Mouse (Mus musculus): ENCODE results near the gene 1700067P10Rik. TPM values are rescaled to one million over a fixed set of nuclear protein-coding genes. Genes with fewer than 3 reads are reported as not detected.

Gene 1700067P10Rik
- polyA plus RNA-seq, 1 experiment from 2014 or later, result not detected

GRCm38 (mm10) chr17:48119656-48120055, 30.5 kb downstream of the 1700067P10Rik start:
- H3K36me3 ChIP-seq (ENCODE audit: control insufficient read depth, insufficient read depth, low read length), result no peaks in the 10 kb centered on the region
- no peak overlapping the region for H3K4me2 ChIP-seq (ENCODE audit: low read depth, low read length, severe bottlenecking)
- H3K4me3 ChIP-seq (ENCODE audit: low read depth, low read length), result no peak overlapping the region
- no peak overlapping the region for H3K27ac ChIP-seq (ENCODE audit: low read depth, low read length)
- no peak overlapping the region for H3K9ac ChIP-seq (ENCODE audit: low read length)
- H3K27me3 ChIP-seq (ENCODE audit: control insufficient read depth, insufficient read depth, low read length), result no peaks in the 10 kb centered on the region
- no peaks in the 10 kb centered on the region for H3K4me1 ChIP-seq (replicated peaks; ENCODE audit: control insufficient read depth, insufficient read depth, low read length)
- WGBS, result 21% methylated on average over 3 of the region's 3 CpGs
- ATAC-seq (replicated peaks; ENCODE audit: low FRiP score) (no peak; the same call in 1 of the 2 replicates), DNase-seq (ENCODE audit: low spot score) (peak; percentile 89)
- no peaks in the 10 kb centered on the region for H3K9me3 ChIP-seq (ENCODE audit: control insufficient read depth, low read length)

- Histone ChIP-seq H3K36me3 (ENCODE audit: control insufficient read depth, insufficient read depth, low read length) (no peaks in the 10 kb centered on the region), H3K27ac (ENCODE audit: low read depth, low read length) (no peak overlapping the region), H3K9ac (ENCODE audit: low read length) (no peak overlapping the region), H3K27me3 (ENCODE audit: control insufficient read depth, insufficient read depth, low read length) (no peaks in the 10 kb centered on the region; the same call in 1 of the 2 replicates), H3K4me1 (replicated peaks; ENCODE audit: control insufficient read depth, insufficient read depth, low read length) (no peaks in the 10 kb centered on the region), H3K4me2 (ENCODE audit: low read depth, low read length, severe bottlenecking) (no peak overlapping the region), H3K4me3 (ENCODE audit: low read depth, low read length) (no peak overlapping the region), H3K9me3 (ENCODE audit: control insufficient read depth, low read length) (no peaks in the 10 kb centered on the region)
- 92% methylated on average over 20 of the region's 20 CpGs for WGBS
- ATAC-seq (replicated peaks; ENCODE audit: low FRiP score) (no peak), DNase-seq (ENCODE audit: low spot score) (peak; percentile 41)
Measured at GRCm38 (mm10) chr17:48120456-48120855, 31.3 kb downstream of the 1700067P10Rik start.

- no peak for DNase-seq (ENCODE audit: low spot score)
- no peaks in the 10 kb centered on the region for H3K36me3 ChIP-seq (ENCODE audit: control insufficient read depth, insufficient read depth, low read length)
- no peaks in the 10 kb centered on the region for H3K9me3 ChIP-seq (ENCODE audit: control insufficient read depth, low read length)
- WGBS, result 89% methylated on average over 2 of the region's 2 CpGs
- H3K27me3 ChIP-seq (ENCODE audit: control insufficient read depth, insufficient read depth, low read length), result no peaks in the 10 kb centered on the region
- no peak overlapping the region for H3K4me3 ChIP-seq (ENCODE audit: low read depth, low read length)
- no peak overlapping the region for H3K4me2 ChIP-seq (ENCODE audit: low read depth, low read length, severe bottlenecking)
- H3K4me1 ChIP-seq (replicated peaks; ENCODE audit: control insufficient read depth, insufficient read depth, low read length), result no peaks in the 10 kb centered on the region
- H3K9ac ChIP-seq (ENCODE audit: low read length), result no peak overlapping the region
- H3K27ac ChIP-seq (ENCODE audit: low read depth, low read length), result no peak overlapping the region
- no peak for ATAC-seq (replicated peaks; ENCODE audit: low FRiP score)
Measured at GRCm38 (mm10) chr17:48132810-48133209, 43.7 kb downstream of the 1700067P10Rik start.

Other genes starting within 250 kb of the 1700067P10Rik start
- 26.1 and 27.8 TPM in 2 replicates for gene Foxp4, start 164.7 kb upstream of the 1700067P10Rik start, polyA plus RNA-seq (2014; fragmentation: Nextera tagmentation; extraction: Ambion mirVana)
- not detected in 2 replicates for gene 1700122O11Rik, start 51.0 kb upstream of the 1700067P10Rik start, polyA plus RNA-seq (2014; fragmentation: Nextera tagmentation; extraction: Ambion mirVana)
- not detected in 2 replicates for gene 9830107B12Rik, start 56.9 kb downstream of the 1700067P10Rik start, polyA plus RNA-seq (2014; fragmentation: Nextera tagmentation; extraction: Ambion mirVana)
- gene A530064D06Rik, start 78.0 kb downstream of the 1700067P10Rik start, polyA plus RNA-seq (2014; fragmentation: Nextera tagmentation; extraction: Ambion mirVana), result not detected in 2 replicates
- gene Trem1, start 143.4 kb downstream of the 1700067P10Rik start, polyA plus RNA-seq (2014; fragmentation: Nextera tagmentation; extraction: Ambion mirVana), result 0.12 TPM in 1 of 2 replicates, not detected in the other
- gene Trem3, start 158.5 kb downstream of the 1700067P10Rik start, polyA plus RNA-seq (2014; fragmentation: Nextera tagmentation; extraction: Ambion mirVana), result not detected in 2 replicates
- gene Treml4, start 175.0 kb downstream of the 1700067P10Rik start, polyA plus RNA-seq (2014; fragmentation: Nextera tagmentation; extraction: Ambion mirVana), result not detected in 2 replicates
- gene Treml2, start 210.2 kb downstream of the 1700067P10Rik start, polyA plus RNA-seq (2014; fragmentation: Nextera tagmentation; extraction: Ambion mirVana), result 0.20 and 0.51 TPM in 2 replicates
- gene B430306N03Rik, start 226.8 kb downstream of the 1700067P10Rik start, polyA plus RNA-seq (2014; fragmentation: Nextera tagmentation; extraction: Ambion mirVana), result 0.25 TPM in 1 of 2 replicates, not detected in the other

Data from forebrain, embryonic 11.5 days (tissue).